Mouse (Mus musculus) ovary, postnatal 36 days (tissue): ENCODE results near the gene Cacna1i.

Experiments
- DNase-seq: peaks from one replicate; pipeline ENCODE4 v3.0.0; 2022; ENCODE audit warnings: low spot score, mixed read lengths

The Cacna1i gene

GRCm38 (mm10) chr15:80327743-80328540 is 40.9 kb downstream of the Cacna1i start:
- no peak for DNase-seq

DNA sequence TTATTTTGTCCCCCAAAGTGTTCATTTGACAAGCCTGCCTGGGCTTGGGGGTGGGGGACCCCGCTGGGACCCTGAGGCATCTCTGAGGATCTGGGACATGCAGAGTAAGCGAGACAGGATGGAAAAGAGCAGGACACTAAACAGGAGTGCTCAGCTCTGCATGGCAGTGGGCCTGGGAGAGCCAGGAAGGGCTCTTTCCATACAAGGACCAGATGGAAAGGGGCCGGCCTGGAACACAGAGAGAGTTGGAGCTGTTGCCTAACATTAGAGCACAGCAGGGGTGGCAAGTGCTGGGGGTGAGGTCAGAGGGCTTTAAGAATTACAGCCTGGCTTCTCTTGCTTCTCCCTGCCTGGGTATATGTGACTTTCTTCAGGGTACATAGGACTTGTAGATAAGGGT is 43.2 kb downstream of the Cacna1i start:
- no peak for DNase-seq

- no peak for DNase-seq
Observed at GRCm38 (mm10) chr15:80334766-80335165, 47.7 kb downstream of the Cacna1i start.

- no peak for DNase-seq
Observed at GRCm38 (mm10) chr15:80335196-80335595, 48.2 kb downstream of the Cacna1i start.

GRCm38 (mm10) chr15:80340348-80340747 is 53.3 kb downstream of the Cacna1i start:
- DNase-seq: no peak

- DNase-seq: no peak
Observed at GRCm38 (mm10) chr15:80342394-80342793, 55.4 kb downstream of the Cacna1i start.

DNA sequence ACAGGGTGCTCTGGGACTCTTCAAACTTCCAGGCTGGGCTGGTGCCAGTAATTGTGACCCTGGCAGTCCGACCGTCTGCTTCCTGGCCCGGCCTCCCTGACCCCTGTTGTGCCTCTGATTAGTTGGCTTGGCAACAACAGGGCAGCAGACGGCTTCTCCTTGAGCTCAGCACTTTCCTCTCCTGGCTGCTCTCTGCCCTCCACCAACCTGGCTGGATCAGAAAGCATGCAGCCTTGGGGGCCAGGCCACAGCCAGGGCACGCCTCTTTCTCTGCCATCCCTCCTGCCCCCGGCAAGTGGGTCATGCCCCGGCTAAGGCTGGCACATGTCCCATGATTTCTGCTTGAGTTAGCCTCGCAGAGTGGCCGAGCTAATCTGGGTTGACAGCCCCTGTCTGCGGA is 56.0 kb downstream of the Cacna1i start:
- peak; percentile 66 for DNase-seq

GRCm38 (mm10) chr15:80343731-80344130 is 56.7 kb downstream of the Cacna1i start:
- no peak for DNase-seq

DNA sequence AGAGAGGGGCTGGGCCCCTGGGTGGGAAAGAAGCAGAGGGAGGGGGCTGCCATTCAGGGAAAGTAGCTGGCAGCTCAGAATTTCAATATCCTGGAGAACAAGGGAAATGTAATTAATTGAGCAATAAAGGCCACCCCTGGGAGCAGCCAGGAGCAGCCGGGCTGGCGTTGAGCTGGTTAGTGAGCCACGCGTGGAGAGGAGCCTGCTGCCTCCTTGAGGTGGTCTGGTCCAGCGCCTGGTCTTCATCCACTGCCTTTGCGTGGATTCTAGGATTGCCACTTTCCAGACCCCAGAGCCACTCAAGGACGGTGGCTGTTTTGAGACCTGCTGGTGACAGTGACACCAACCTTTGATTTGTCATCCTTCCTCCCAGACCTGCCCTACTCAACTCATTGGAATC is 59.5 kb downstream of the Cacna1i start:
- no peak for DNase-seq

- no peak for DNase-seq
Observed at GRCm38 (mm10) chr15:80350431-80350830, 63.4 kb downstream of the Cacna1i start.

DNA sequence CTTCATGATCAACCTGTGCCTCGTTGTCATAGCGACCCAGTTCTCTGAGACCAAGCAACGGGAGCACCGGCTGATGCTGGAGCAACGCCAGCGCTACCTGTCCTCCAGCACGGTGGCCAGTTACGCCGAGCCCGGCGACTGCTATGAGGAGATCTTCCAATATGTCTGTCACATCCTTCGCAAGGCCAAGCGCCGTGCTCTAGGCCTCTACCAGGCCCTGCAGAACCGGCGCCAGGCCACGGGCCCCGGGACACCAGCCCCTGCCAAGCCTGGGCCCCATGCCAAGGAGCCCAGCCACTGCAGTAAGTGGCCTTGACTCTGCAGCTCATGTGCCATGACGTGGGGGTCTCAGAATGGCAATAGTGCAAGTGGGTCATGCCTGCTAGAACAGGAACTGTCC is 71.8 kb downstream of the Cacna1i start:
- DNase-seq: peak; percentile 14

GRCm38 (mm10) chr15:80361780-80362508 is 74.9 kb downstream of the Cacna1i start:
- DNase-seq: no peak

GRCm38 (mm10) chr15:80362509-80363172 is 75.6 kb downstream of the Cacna1i start:
- DNase-seq: no peak

DNA sequence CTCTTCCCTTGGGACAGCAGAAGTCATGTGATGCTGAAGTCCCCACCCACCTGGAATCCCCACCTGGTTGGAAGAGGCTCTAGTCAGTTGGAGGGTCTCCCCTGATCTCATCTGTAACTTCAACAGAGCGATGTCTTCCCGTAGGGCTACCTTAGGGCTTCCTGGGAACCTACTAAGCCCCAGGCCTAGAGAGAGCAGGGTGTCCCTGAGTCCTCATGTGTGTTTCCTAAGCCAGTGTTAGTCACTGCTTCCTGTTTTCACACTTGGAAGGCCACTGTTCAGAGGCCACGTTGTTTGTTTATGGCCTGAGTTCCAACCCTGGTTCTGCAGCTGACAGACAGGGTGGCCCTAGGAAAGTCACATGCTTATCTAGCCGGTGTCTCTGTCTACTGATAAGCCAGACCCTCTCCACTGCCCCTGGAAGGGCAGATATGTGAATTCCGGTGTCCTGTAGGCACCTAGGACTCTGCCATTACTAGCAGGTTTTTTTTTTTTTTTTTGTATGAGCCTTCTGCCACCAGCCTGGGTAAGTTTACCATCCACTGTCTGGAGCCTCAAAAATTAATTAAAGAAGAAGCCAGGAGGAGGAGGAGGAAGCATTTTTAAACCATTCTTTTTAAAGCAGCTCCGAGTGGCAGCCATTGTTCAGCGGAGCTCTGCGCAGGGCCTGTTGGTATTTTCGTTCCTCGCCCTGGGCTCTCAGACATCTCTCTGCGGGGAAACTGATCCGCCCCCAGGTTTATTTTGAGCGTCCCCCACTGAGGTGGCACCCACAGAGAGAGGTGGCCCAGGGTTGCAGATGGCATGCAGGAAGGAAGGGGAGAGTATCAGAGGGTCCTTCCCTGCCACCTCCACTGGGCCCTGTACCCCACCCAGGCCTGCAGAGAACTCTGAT is 77.0 kb downstream of the Cacna1i start:
- no peak for DNase-seq

DNA sequence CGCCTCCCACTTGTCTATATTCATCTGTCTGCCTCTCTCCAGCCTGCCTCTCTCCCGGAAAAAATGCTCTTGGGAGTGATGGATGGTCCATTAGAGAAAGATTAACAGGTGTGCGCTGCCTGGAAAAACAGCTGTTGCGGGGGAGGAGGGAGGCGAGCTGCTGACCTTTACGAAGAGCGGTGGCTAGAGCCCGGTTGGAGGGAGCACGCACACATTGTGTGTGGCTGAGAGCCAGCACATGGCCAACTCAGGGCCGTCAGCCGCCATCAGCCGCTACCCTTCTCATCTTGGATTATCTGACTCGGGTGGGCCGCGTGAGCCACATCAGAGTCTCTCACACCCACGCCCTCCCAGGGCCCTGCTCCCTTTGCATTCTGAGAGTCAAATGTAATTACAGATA is 79.9 kb downstream of the Cacna1i start:
- DNase-seq: peak; percentile 17

DNA sequence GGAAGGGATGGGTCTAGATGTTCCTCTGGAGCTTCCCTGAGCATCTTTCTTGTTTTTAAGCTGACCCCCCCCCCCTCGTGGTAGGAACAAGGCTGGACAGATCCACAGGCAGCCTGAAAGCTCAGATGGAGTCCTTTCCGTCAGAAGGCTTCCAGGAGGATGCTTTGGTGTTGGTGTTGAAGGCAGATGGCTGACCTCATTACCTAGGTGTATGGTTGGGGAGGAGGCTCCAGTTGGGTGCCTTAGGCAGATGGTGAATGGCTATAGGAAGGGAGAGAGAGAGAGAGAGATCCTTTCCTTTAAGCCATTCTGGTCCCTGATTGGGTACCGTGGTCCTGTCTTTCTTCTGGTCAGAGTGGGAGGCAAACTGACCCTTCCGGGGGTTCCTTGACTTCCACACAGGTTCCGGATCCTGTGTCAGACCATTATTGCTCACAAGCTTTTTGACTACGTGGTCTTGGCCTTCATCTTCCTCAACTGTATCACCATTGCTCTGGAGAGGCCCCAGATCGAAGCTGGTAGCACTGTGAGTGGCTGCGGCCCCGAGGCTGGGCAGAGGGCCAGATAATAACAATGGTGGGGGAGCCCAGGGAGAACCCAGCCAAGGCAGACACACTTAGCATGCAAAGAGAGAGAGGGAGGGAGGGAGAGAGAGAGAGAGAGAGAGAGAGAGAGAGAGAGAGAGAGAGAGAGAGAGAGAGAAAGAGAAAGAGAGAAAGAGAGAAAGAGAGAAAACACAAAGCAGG is 86.4 kb downstream of the Cacna1i start:
- no peak for DNase-seq

DNA sequence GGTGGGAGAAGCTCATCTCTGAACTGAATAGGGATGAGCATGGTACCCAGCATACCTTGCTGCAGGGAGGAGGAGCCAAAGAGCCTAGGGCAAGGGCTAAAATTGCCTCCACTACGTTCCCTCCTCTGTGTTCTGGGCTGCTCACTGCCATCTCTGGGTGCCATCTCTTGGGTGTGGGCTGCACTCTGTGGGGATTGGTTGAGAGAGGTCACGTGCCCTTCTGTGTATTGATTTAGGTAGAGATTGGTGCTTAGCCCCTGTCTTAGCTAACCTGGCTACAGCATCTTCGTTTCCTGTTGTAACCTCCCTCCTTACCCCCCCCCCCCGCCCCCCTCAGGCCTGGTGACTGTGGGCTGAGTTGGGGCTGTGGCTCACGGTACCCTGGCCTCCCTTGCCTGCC is 87.8 kb downstream of the Cacna1i start:
- DNase-seq: no peak

GRCm38 (mm10) chr15:80387185-80387584 is 100.1 kb downstream of the Cacna1i start:
- DNase-seq: no peak

- DNase-seq: no peak
Observed at GRCm38 (mm10) chr15:80391791-80392190, 104.8 kb downstream of the Cacna1i start.

DNA sequence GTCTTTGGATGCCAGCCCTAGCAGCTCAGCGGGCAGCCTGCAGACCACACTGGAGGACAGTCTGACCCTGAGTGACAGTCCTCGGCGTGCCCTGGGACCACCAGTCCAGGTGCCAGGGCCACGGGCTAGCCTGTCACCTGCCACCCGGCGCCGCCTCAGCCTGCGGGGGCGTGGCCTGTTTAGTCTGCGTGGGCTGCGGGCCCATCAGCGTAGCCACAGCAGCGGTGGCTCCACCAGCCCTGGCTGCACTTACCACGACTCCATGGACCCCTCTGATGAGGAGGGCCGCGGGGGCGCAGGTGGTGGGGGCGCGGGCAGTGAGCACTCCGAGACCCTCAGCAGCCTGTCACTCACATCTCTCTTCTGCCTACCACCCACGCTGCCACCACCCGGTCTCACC is 108.0 kb downstream of the Cacna1i start:
- no peak for DNase-seq

DNA sequence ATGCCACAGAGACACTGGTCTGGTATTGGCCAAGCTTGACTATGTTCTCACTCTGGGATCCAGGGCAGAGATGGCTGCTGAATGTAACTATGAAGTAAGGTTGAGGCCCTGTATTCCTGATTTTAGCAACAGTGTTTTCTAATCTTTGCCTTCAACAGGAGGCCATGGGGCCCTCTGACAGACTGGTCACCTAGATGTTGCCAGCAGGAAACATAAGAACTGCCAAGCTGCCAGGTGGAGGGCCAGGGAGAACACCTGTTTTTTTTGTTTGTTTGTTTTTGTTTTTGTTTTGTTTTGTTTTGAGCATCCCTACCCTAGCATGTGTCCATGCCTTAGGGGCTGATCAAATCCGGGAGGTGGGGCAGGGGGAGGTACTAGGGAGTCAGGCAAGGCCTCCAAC is 112.4 kb downstream of the Cacna1i start:
- DNase-seq: no peak
